Mouse (Mus musculus): ENCODE data around the gene 1700028K03Rik.

- TF ChIP-seq TAL1 (conservative IDR thresholded peaks at IDR 0.05; ENCODE audit: low read depth, low read length): no peak
- TF ChIP-seq CTCF (IDR thresholded peaks at IDR 0.05; ENCODE audit: low read depth, low read length): no peak
- no peak for TF ChIP-seq GATA2 (IDR thresholded peaks at IDR 0.05; ENCODE audit: borderline replicate concordance, low read depth, low read length)
- no peak for TF ChIP-seq POLR2AphosphoS5 (IDR thresholded peaks at IDR 0.05; ENCODE audit: insufficient replicate concordance, low read depth, low read length)
- TF ChIP-seq GATA1 (IDR thresholded peaks at IDR 0.05; ENCODE audit: borderline replicate concordance, low read length): no peak
Measured at GRCm38 (mm10) chr5:107500741-107501140, 33.8 kb upstream of the 1700028K03Rik start.

Data from G1E (cell line).